Mouse (Mus musculus) testis, adult 2 months (tissue): ENCODE data around the gene Muc4.

Experiments used
- CTCF ChIP-seq: fragments of 200-500 bp; IDR thresholded peaks from 2 replicates; pipeline ENCODE4 v1.5.1; 2012; ENCODE audit warnings: low read depth, mild to moderate bottlenecking, inconsistent platforms, low read length, moderate library complexity; ENCODE audit not compliant: control insufficient read depth, insufficient read depth, insufficient replicate concordance
- POLR2A ChIP-seq: fragments of 200-500 bp; IDR thresholded peaks from 2 replicates; pipeline ENCODE4 v1.6.1; 2012; ENCODE audit warnings: low read depth, mild to moderate bottlenecking, inconsistent platforms, low read length, moderate library complexity; ENCODE audit not compliant: control insufficient read depth

GRCm38 (mm10) chr16:32813771-32814170 is 78.1 kb downstream of the Muc4 start:
- no peak for TF ChIP-seq POLR2A
- TF ChIP-seq CTCF = no peak
